ENCODE assay signal across 24 mouse cellular contexts in the genomic region with DNA sequence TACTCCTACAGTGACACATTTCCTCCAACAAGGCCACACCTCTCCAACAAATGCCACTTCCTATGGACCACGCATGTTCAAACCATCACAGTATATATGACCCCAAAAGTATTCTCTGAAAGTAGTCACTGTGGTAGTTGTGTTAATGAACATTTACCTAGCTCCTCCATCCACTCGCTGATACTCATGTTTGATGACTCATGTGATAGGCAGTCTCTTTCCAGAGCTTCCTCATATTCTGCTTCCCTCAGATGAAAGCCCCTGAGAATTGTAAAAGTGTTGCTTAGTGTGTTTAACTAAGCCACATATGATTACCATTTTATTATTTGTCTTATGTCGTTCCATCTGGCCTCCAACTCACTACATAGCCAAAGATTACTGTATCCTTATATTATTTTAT.
"Had no signal": no experiment of that assay in that cellular context is flagged by ENCODE, and none has a peak within 500 bp of the region (broad histone marks: within the 10 kb centered on the region; RNA-seq: fewer than 3 reads in every experiment).

No protein-coding gene starts in this region.

- H3K9ac ChIP-seq: heart, embryonic 12.5 days; hindbrain, embryonic 12.5 days; hindbrain, embryonic 14.5 days; intestine, embryonic 15.5 days; limb, embryonic 13.5 days; limb, embryonic 15.5 days; liver, embryonic 12.5 days had no signal

- H3K27me3 ChIP-seq: heart, embryonic 12.5 days; hindbrain, embryonic 12.5 days; intestine, embryonic 15.5 days; limb, embryonic 13.5 days; limb, embryonic 15.5 days; liver, embryonic 12.5 days had no signal

- H3K36me3 ChIP-seq: heart, embryonic 10.5 days; heart, embryonic 12.5 days; hindbrain, embryonic 10.5 days; hindbrain, embryonic 12.5 days; intestine, embryonic 15.5 days; limb, embryonic 13.5 days; limb, embryonic 15.5 days; liver, embryonic 12.5 days had no signal

- H3K4me1 ChIP-seq: hindbrain, embryonic 10.5 days; hindbrain, embryonic 12.5 days had no signal

- H3K9me3 ChIP-seq: heart, embryonic 10.5 days; heart, embryonic 12.5 days; hindbrain, embryonic 10.5 days; hindbrain, embryonic 12.5 days; intestine, embryonic 15.5 days; limb, embryonic 13.5 days; limb, embryonic 15.5 days; liver, embryonic 12.5 days had no signal

- ATAC-seq: hindbrain, embryonic 16.5 days; inflammation-experienced regulatory T-cells, adult 6 months; intestine, embryonic 15.5 days; intestine, postnatal 0 days; liver, embryonic 12.5 days had no signal

- H3K27ac ChIP-seq: gastrocnemius, adult 2 months; heart, adult 2 months; heart, embryonic 10.5 days; hindbrain, embryonic 10.5 days; hindbrain, embryonic 12.5 days; hindbrain, embryonic 14.5 days; intestine, embryonic 15.5 days; limb, embryonic 13.5 days; limb, embryonic 15.5 days; liver, embryonic 12.5 days had no signal

- DNase-seq: gastrocnemius, adult 2 months; gastrocnemius, postnatal 10 days; gastrocnemius, postnatal 25 days; heart, adult 2 months; heart, postnatal 10 days; heart, postnatal 4 days; kidney, adult 8-10 months; kidney, postnatal 10 days; kidney, postnatal 36 days; layer of hippocampus, adult 9-11 months; layer of hippocampus, postnatal 36 days; left cerebral cortex, postnatal 4 days had no signal

- H3K4me3 ChIP-seq: gastrocnemius, adult 2 months; heart, adult 2 months; heart, embryonic 10.5 days; heart, embryonic 12.5 days; hindbrain, embryonic 10.5 days; hindbrain, embryonic 12.5 days; intestine, embryonic 15.5 days; limb, embryonic 13.5 days; limb, embryonic 15.5 days; liver, embryonic 12.5 days had no signal
